Mouse (Mus musculus) mature B cell (primary cell): ENCODE results near the gene Fkbp5.

Experiments used
- in situ Hi-C: fragments of 300-500 bp; cut with MboI; formaldehyde crosslinking; loops from 2 replicates; pipeline ENCODE4 v1.14.3; 2019

Gene Fkbp5

GRCm38 (mm10) chr17:28524009-28524695 is 6.8 kb upstream of the Fkbp5 start:
- in situ Hi-C loops, result loop anchor here (5.0 kb wide), 1 partner anchor 42 kb away; no protein-coding TSS in a partner anchor

- in situ Hi-C loops, result loop anchor here (5.0 kb wide), 1 partner anchor 41 kb away; no protein-coding TSS in a partner anchor
Measured at GRCm38 (mm10) chr17:28523355-28524008, 6.2 kb upstream of the Fkbp5 start.

GRCm38 (mm10) chr17:28522623-28523354 is 5.5 kb upstream of the Fkbp5 start:
- in situ Hi-C loops, result loop anchor here (5.0 kb wide), 1 partner anchor 40 kb away; no protein-coding TSS in a partner anchor

- in situ Hi-C loops, result loop anchor here (5.0 kb wide), 1 partner anchor 40 kb away; no protein-coding TSS in a partner anchor
Measured at GRCm38 (mm10) chr17:28521920-28522319, 4.6 kb upstream of the Fkbp5 start.

- in situ Hi-C loops, result loop anchor here (5.0 kb wide), 1 partner anchor 39 kb away; no protein-coding TSS in a partner anchor
Measured at GRCm38 (mm10) chr17:28521071-28521726, 3.9 kb upstream of the Fkbp5 start.

GRCm38 (mm10) chr17:28520561-28520960 is 3.2 kb upstream of the Fkbp5 start:
- in situ Hi-C loops, result loop anchor here (5.0 kb wide), 1 partner anchor 38 kb away; no protein-coding TSS in a partner anchor

- in situ Hi-C loops, result loop anchor here (5.0 kb wide), 1 partner anchor 38 kb away; no protein-coding TSS in a partner anchor
Measured at GRCm38 (mm10) chr17:28519827-28520226, 2.5 kb upstream of the Fkbp5 start.

GRCm38 (mm10) chr17:28518615-28519071 is 1.3 kb upstream of the Fkbp5 start:
- in situ Hi-C loops, result no loop called here

GRCm38 (mm10) chr17:28517956-28518614 is 758 bp upstream of the Fkbp5 start:
- in situ Hi-C loops, result no loop called here

- in situ Hi-C loops, result no loop called here
Measured at GRCm38 (mm10) chr17:28516881-28517280, 446 bp downstream of the Fkbp5 start.

GRCm38 (mm10) chr17:28515431-28516341 is 1.6 kb downstream of the Fkbp5 start:
- in situ Hi-C loops, result no loop called here

GRCm38 (mm10) chr17:28514555-28514954 is 2.8 kb downstream of the Fkbp5 start:
- in situ Hi-C loops, result no loop called here

- in situ Hi-C loops, result no loop called here
Measured at GRCm38 (mm10) chr17:28513844-28514243, 3.5 kb downstream of the Fkbp5 start.

GRCm38 (mm10) chr17:28513337-28513736 is 4.0 kb downstream of the Fkbp5 start:
- in situ Hi-C loops, result no loop called here

GRCm38 (mm10) chr17:28512696-28513095 is 4.6 kb downstream of the Fkbp5 start:
- in situ Hi-C loops, result no loop called here

- in situ Hi-C loops, result no loop called here
Measured at GRCm38 (mm10) chr17:28511616-28512541, 5.4 kb downstream of the Fkbp5 start.

- in situ Hi-C loops, result no loop called here
Measured at GRCm38 (mm10) chr17:28510445-28511342, 6.6 kb downstream of the Fkbp5 start.

- in situ Hi-C loops, result no loop called here
Measured at GRCm38 (mm10) chr17:28507496-28507895, 9.8 kb downstream of the Fkbp5 start.
